Mouse (Mus musculus): ENCODE measurements around the gene Galnt15.

DNA sequence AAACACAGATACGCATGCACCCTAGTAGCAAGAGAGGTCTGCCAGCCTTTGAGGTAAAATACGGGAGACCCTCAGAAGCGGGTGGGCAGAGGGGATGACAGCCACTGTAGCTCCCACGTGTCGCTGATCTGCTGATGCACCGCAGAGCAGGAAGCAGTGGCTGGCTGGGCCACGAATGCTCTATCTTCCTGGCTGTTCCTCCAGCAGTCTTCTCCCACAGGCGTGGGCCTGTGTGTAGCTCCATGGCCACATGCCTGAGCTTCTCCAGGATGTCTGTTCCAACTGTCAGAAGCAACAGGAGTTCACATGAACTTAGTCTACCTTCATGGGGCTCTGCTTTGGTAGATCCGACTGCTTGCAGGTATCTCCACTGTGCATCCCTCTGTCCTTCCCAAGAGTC is 6.8 kb upstream of the Galnt15 start:
- no peak for TF ChIP-seq CTCF (IDR thresholded peaks at IDR 0.05; ENCODE audit: low read depth)
- no peak for TF ChIP-seq EP300 (IDR thresholded peaks at IDR 0.05; ENCODE audit: low read depth)
